In genomic region chr15:77104349-77105158, GRCm38 (mm10) we compare ENCODE assay signal across 10 mouse cellular contexts. TPM values are rescaled to one million over a fixed set of nuclear protein-coding genes. Genes with fewer than 3 reads are reported as not detected.
DNase-seq lines count a peak whose midpoint lies in the region; ATAC-seq and TF ChIP-seq lines count a peak whose summit lies in the region.
"Had no signal": no experiment of that assay in that cellular context is flagged by ENCODE, and none has a peak within 500 bp of the region (broad histone marks: within the 10 kb centered on the region; RNA-seq: fewer than 3 reads in every experiment).

No protein-coding gene starts in this region.

- no peak overlapping the region for H3K9ac ChIP-seq in forebrain, embryonic 13.5 days
- no peak overlapping the region for H3K9ac ChIP-seq in forebrain, embryonic 16.5 days (replicated peaks; ENCODE audit: low read depth, low read length)
- no peak overlapping the region for H3K9ac ChIP-seq in liver, postnatal 0 days (replicated peaks)
- no peak overlapping the region for H3K9ac ChIP-seq in liver, embryonic 12.5 days

- H3K36me3 ChIP-seq in forebrain, embryonic 13.5 days (ENCODE audit: poor library complexity, severe bottlenecking): peaks cover 31% of the 10 kb centered on the region
- H3K36me3 ChIP-seq in forebrain, embryonic 16.5 days (ENCODE audit: control insufficient read depth, insufficient read depth): peaks cover 16% of the 10 kb centered on the region
- H3K36me3 ChIP-seq in liver, postnatal 0 days (replicated peaks; ENCODE audit: insufficient read depth, low read length): no peaks in the 10 kb centered on the region; the same call in 1 of the 2 replicates
- peaks cover 9% of the 10 kb centered on the region for H3K36me3 ChIP-seq in liver, embryonic 12.5 days
- H3K36me3 ChIP-seq in myocyte (ENCODE audit: control insufficient read depth, insufficient read depth): peaks cover 95% of the 10 kb centered on the region

- ATAC-seq in forebrain, embryonic 13.5 days: no peak
- ATAC-seq in forebrain, embryonic 16.5 days: no peak
- no peak for ATAC-seq in liver, postnatal 0 days
- no peak for ATAC-seq in liver, embryonic 12.5 days
- no peak for ATAC-seq in megakaryocyte progenitor cell, adult 5-6 weeks (replicated peaks; ENCODE audit: poor library complexity)
- ATAC-seq: activated CD4-positive, CD25-positive, alpha-beta regulatory T cell, adult 4 months had no signal

- DNase-seq in liver, postnatal 0 days: no peak
- peak; percentile 32 for DNase-seq in ZHBTc4 (ENCODE audit: low read depth, low spot score)
- DNase-seq in thymus, postnatal 36 days: no peak
- DNase-seq: cerebellum, postnatal 14 days had no signal

- H3K79me2 ChIP-seq in myocyte (ENCODE audit: control insufficient read depth, insufficient read depth): peaks cover 66% of the 10 kb centered on the region

- 64% methylated on average over 10 of the region's 10 CpGs for WGBS in forebrain, embryonic 13.5 days
- WGBS in forebrain, embryonic 16.5 days: 63% methylated on average over 10 of the region's 10 CpGs
- 75% methylated on average over 10 of the region's 10 CpGs for WGBS in liver, postnatal 0 days (ENCODE audit: insufficient replicate concordance)
- WGBS in liver, embryonic 12.5 days (ENCODE audit: insufficient replicate concordance): 79% methylated on average over 10 of the region's 10 CpGs

- no peak overlapping the region for H3K4me2 ChIP-seq in forebrain, embryonic 13.5 days
- no peak overlapping the region for H3K4me2 ChIP-seq in forebrain, embryonic 16.5 days (ENCODE audit: low read length)
- no peak overlapping the region for H3K4me2 ChIP-seq in liver, postnatal 0 days (ENCODE audit: low read depth, low read length)
- no peak overlapping the region for H3K4me2 ChIP-seq in liver, embryonic 12.5 days
- H3K4me2 ChIP-seq in myocyte (ENCODE audit: low read depth): no peak overlapping the region

- H3ac ChIP-seq in myocyte (ENCODE audit: control insufficient read depth, insufficient read length): no peak overlapping the region

- no peak for TF ChIP-seq EP300 in liver, postnatal 0 days (IDR thresholded peaks at IDR 0.05; ENCODE audit: low read depth)

- H3K4me3 ChIP-seq in forebrain, embryonic 13.5 days: no peak overlapping the region
- no peak overlapping the region for H3K4me3 ChIP-seq in forebrain, embryonic 16.5 days (replicated peaks; ENCODE audit: low read length)
- no peak overlapping the region for H3K4me3 ChIP-seq in liver, postnatal 0 days (ENCODE audit: low read depth, low read length)
- H3K4me3 ChIP-seq in liver, embryonic 12.5 days: no peak overlapping the region
- H3K4me3 ChIP-seq in myocyte: no peak overlapping the region

- H3K4me1 ChIP-seq in forebrain, embryonic 13.5 days: peaks cover 16% of the 10 kb centered on the region
- H3K4me1 ChIP-seq in forebrain, embryonic 16.5 days (replicated peaks; ENCODE audit: control insufficient read depth, insufficient read depth, low read length): peaks cover 9% of the 10 kb centered on the region
- 0 out of 2 replicates have a peak, but pooled peaks cover 7% of the 10 kb centered on the region for H3K4me1 ChIP-seq in liver, postnatal 0 days (ENCODE audit: insufficient read depth)
- peaks cover 4% of the 10 kb centered on the region; the same call in 1 of the 2 replicates for H3K4me1 ChIP-seq in liver, embryonic 12.5 days

- peak overlapping the region; percentile 1; the same call in 1 of the 2 replicates for H3K27ac ChIP-seq in forebrain, embryonic 13.5 days
- H3K27ac ChIP-seq in forebrain, embryonic 16.5 days (ENCODE audit: low read length): no peak overlapping the region
- H3K27ac ChIP-seq in liver, postnatal 0 days (ENCODE audit: low read depth): peak overlapping the region; percentile 19; the same call in 1 of the 2 replicates
- H3K27ac ChIP-seq in liver, embryonic 12.5 days: no peak overlapping the region

- no peak for TF ChIP-seq POLR2A in myocyte (IDR thresholded peaks at IDR 0.05; ENCODE audit: insufficient read length, low read depth)

- H3K9me3 ChIP-seq in forebrain, embryonic 13.5 days (replicated peaks): no peaks in the 10 kb centered on the region
- H3K9me3 ChIP-seq in forebrain, embryonic 16.5 days (ENCODE audit: control insufficient read depth, low read length): no peaks in the 10 kb centered on the region
- H3K9me3 ChIP-seq in liver, postnatal 0 days (ENCODE audit: low read length): no peaks in the 10 kb centered on the region
- no peaks in the 10 kb centered on the region for H3K9me3 ChIP-seq in liver, embryonic 12.5 days (replicated peaks)

- no peaks in the 10 kb centered on the region for H3K27me3 ChIP-seq in forebrain, embryonic 13.5 days
- no peaks in the 10 kb centered on the region for H3K27me3 ChIP-seq in forebrain, embryonic 16.5 days (replicated peaks; ENCODE audit: control insufficient read depth, insufficient read depth, low read length)
- no peaks in the 10 kb centered on the region for H3K27me3 ChIP-seq in liver, postnatal 0 days (ENCODE audit: insufficient read depth, low read length)
- no peaks in the 10 kb centered on the region for H3K27me3 ChIP-seq in liver, embryonic 12.5 days (replicated peaks)
- H3K27me3 ChIP-seq in myocyte (ENCODE audit: control insufficient read depth, insufficient read depth, insufficient read length): no peaks in the 10 kb centered on the region

- TF ChIP-seq CTCF in liver, postnatal 0 days (IDR thresholded peaks at IDR 0.05; ENCODE audit: low read depth): no peak

TF ChIP-seq in myocyte, 11 proteins besides CTCF, POLR2A, EP300 and RAD21:
- TF ChIP-seq E2F4 (IDR thresholded peaks at IDR 0.05; ENCODE audit: insufficient read depth) (no peak), POLR2AphosphoS2 (IDR thresholded peaks at IDR 0.05; ENCODE audit: insufficient read length, low read depth) (peak; percentile 65)

RNA-seq across cellular contexts. Expression of gene Mb, which starts 54.1 kb away (rescaled TPM):
- polyA plus RNA-seq in forebrain, embryonic 13.5 days (2015; fragmentation: Nextera tagmentation; extraction: Ambion mirVana): 0.33 TPM in 1 of 2 replicates, not detected in the other
- 0.91 TPM in 1 of 2 replicates, not detected in the other for polyA plus RNA-seq in forebrain, embryonic 16.5 days (2015; fragmentation: Nextera tagmentation; extraction: Ambion mirVana)
- 0.15 and 6.6 TPM in 2 replicates for polyA plus RNA-seq in liver, postnatal 0 days (2015; fragmentation: Nextera tagmentation; extraction: Ambion mirVana)
- polyA plus RNA-seq in liver, embryonic 12.5 days (2016; fragmentation: Nextera tagmentation; extraction: Ambion mirVana): 0.17 TPM in 1 of 2 replicates, not detected in the other
- polyA plus RNA-seq in myocyte (2012; fragmentation: generic; extraction: Trizol): 1,055 TPM
- total RNA-seq in megakaryocyte progenitor cell, adult 5-6 weeks (2015): not detected in 2 replicates
- total RNA-seq in megakaryocyte progenitor cell, adult 5-6 weeks (2017): not detected in 2 replicates
- polyA plus RNA-seq: activated CD4-positive, CD25-positive, alpha-beta regulatory T cell, adult 4 months had no signal

Comparison
In these comparisons a context has a peak if more than half of its experiments do, and no peak if none do; other contexts are left out.
1. H3K27ac ChIP-seq: peak in forebrain, embryonic 13.5 days (single experiment) and liver, postnatal 0 days (single experiment); none in forebrain, embryonic 16.5 days (single experiment) and liver, embryonic 12.5 days (single experiment).
2. RNA of gene Mb, which starts 54.1 kb away (polyA plus RNA-seq): 1,055 TPM in myocyte (single experiment); 0.91 TPM in forebrain, embryonic 16.5 days, 0.17 TPM in liver, embryonic 12.5 days, 0.15 to 6.6 TPM in liver, postnatal 0 days and 0.33 TPM in forebrain, embryonic 13.5 days; every median in the first group is over 100 times any median in the second.